Mouse (Mus musculus): ENCODE measurements around the gene Safb2. TPM values are rescaled to one million over a fixed set of nuclear protein-coding genes. Genes with fewer than 3 reads are reported as not detected.
A peak's percentile ranks its signal among the peaks of the same experiment; 100 is the strongest.

The Safb2 gene
- total and polyA plus RNA-seq, 2 experiments from 2014 or later = 24.9 to 63.4 TPM

GRCm38 (mm10) chr17:56552781-56553363 lies 31.5 kb downstream of the Safb2 start:
- Histone ChIP-seq H3K36me3 (replicated peaks; ENCODE audit: control insufficient read depth, insufficient read depth, low read length) (no peaks in the 10 kb centered on the region), H3K27me3 (ENCODE audit: control insufficient read depth, insufficient read depth, low read length) (no peaks in the 10 kb centered on the region), H3K4me1 (ENCODE audit: control insufficient read depth, insufficient read depth) (no peaks in the 10 kb centered on the region), H3K27ac (ENCODE audit: low read depth) (no peak overlapping the region), H3K9me3 (replicated peaks; ENCODE audit: control insufficient read depth, low read length) (no peaks in the 10 kb centered on the region), H3K9ac (replicated peaks; ENCODE audit: low read depth, low read length) (no peak overlapping the region), H3K4me2 (ENCODE audit: low read depth, low read length) (no peak overlapping the region), H3K4me3 (ENCODE audit: low read depth, low read length) (no peak overlapping the region)
- DNase-seq (ENCODE audit: low spot score) (peak; percentile 30), ATAC-seq (ENCODE audit: insufficient read depth, low read depth) (peak; percentile 46; the same call in 1 of the 2 replicates)
- TF ChIP-seq CTCF (IDR thresholded peaks at IDR 0.05; ENCODE audit: low read depth) (peak; percentile 99), EP300 (IDR thresholded peaks at IDR 0.05; ENCODE audit: low read depth) (no peak)
- WGBS = 51% methylated on average over 5 of the region's 5 CpGs

GRCm38 (mm10) chr17:56551841-56552581 lies 32.4 kb downstream of the Safb2 start:
- no peak for ATAC-seq (ENCODE audit: insufficient read depth, low read depth)
- no peak overlapping the region for H3K4me2 ChIP-seq (ENCODE audit: low read depth, low read length)
- no peak overlapping the region for H3K4me3 ChIP-seq (ENCODE audit: low read depth, low read length)
- no peaks in the 10 kb centered on the region for H3K9me3 ChIP-seq (replicated peaks; ENCODE audit: control insufficient read depth, low read length)
- DNase-seq (ENCODE audit: low spot score) = no peak
- H3K4me1 ChIP-seq (ENCODE audit: control insufficient read depth, insufficient read depth) = no peaks in the 10 kb centered on the region
- TF ChIP-seq EP300 (IDR thresholded peaks at IDR 0.05; ENCODE audit: low read depth) (no peak), CTCF (IDR thresholded peaks at IDR 0.05; ENCODE audit: low read depth) (no peak)
- WGBS = 82% methylated on average over 6 of the region's 6 CpGs
- no peak overlapping the region for H3K27ac ChIP-seq (ENCODE audit: low read depth)
- H3K27me3 ChIP-seq (ENCODE audit: control insufficient read depth, insufficient read depth, low read length) = no peaks in the 10 kb centered on the region
- H3K9ac ChIP-seq (replicated peaks; ENCODE audit: low read depth, low read length) = no peak overlapping the region
- no peaks in the 10 kb centered on the region for H3K36me3 ChIP-seq (replicated peaks; ENCODE audit: control insufficient read depth, insufficient read depth, low read length)

- no peak overlapping the region for H3K4me3 ChIP-seq (ENCODE audit: low read depth, low read length)
- DNase-seq (ENCODE audit: low spot score) (no peak), ATAC-seq (ENCODE audit: insufficient read depth, low read depth) (no peak)
- TF ChIP-seq CTCF (IDR thresholded peaks at IDR 0.05; ENCODE audit: low read depth) (no peak), EP300 (IDR thresholded peaks at IDR 0.05; ENCODE audit: low read depth) (no peak)
- no peaks in the 10 kb centered on the region for H3K4me1 ChIP-seq (ENCODE audit: control insufficient read depth, insufficient read depth)
- H3K36me3 ChIP-seq (replicated peaks; ENCODE audit: control insufficient read depth, insufficient read depth, low read length) = no peaks in the 10 kb centered on the region
- no peak overlapping the region for H3K27ac ChIP-seq (ENCODE audit: low read depth)
- no peaks in the 10 kb centered on the region for H3K27me3 ChIP-seq (ENCODE audit: control insufficient read depth, insufficient read depth, low read length)
- H3K9me3 ChIP-seq (replicated peaks; ENCODE audit: control insufficient read depth, low read length) = no peaks in the 10 kb centered on the region
- no peak overlapping the region for H3K4me2 ChIP-seq (ENCODE audit: low read depth, low read length)
- 69% methylated on average over 12 of the region's 12 CpGs for WGBS
- H3K9ac ChIP-seq (replicated peaks; ENCODE audit: low read depth, low read length) = no peak overlapping the region
These were observed 33.5 kb downstream of the Safb2 start for GRCm38 (mm10) chr17:56550784-56551475.

GRCm38 (mm10) chr17:56548605-56549105 lies 35.7 kb downstream of the Safb2 start:
- no peak for ATAC-seq (ENCODE audit: insufficient read depth, low read depth)
- Histone ChIP-seq H3K36me3 (replicated peaks; ENCODE audit: control insufficient read depth, insufficient read depth, low read length) (no peaks in the 10 kb centered on the region), H3K4me2 (ENCODE audit: low read depth, low read length) (no peak overlapping the region), H3K9me3 (replicated peaks; ENCODE audit: control insufficient read depth, low read length) (no peaks in the 10 kb centered on the region), H3K9ac (replicated peaks; ENCODE audit: low read depth, low read length) (no peak overlapping the region), H3K4me1 (ENCODE audit: control insufficient read depth, insufficient read depth) (no peaks in the 10 kb centered on the region), H3K4me3 (ENCODE audit: low read depth, low read length) (no peak overlapping the region), H3K27ac (ENCODE audit: low read depth) (no peak overlapping the region), H3K27me3 (ENCODE audit: control insufficient read depth, insufficient read depth, low read length) (no peaks in the 10 kb centered on the region)
- DNase-seq (ENCODE audit: low spot score) = no peak
- TF ChIP-seq EP300 (IDR thresholded peaks at IDR 0.05; ENCODE audit: low read depth) = no peak
- TF ChIP-seq CTCF (IDR thresholded peaks at IDR 0.05; ENCODE audit: low read depth) = no peak
- WGBS = 70% methylated on average over 4 of the region's 4 CpGs

- DNase-seq (ENCODE audit: low spot score) = no peak
- 74% methylated on average over 9 of the region's 9 CpGs for WGBS
- H3K36me3 ChIP-seq (replicated peaks; ENCODE audit: control insufficient read depth, insufficient read depth, low read length) = no peaks in the 10 kb centered on the region
- no peak for ATAC-seq (ENCODE audit: insufficient read depth, low read depth)
- no peak overlapping the region for H3K4me3 ChIP-seq (ENCODE audit: low read depth, low read length)
- H3K9ac ChIP-seq (replicated peaks; ENCODE audit: low read depth, low read length) = no peak overlapping the region
- H3K27ac ChIP-seq (ENCODE audit: low read depth) = no peak overlapping the region
- H3K27me3 ChIP-seq (ENCODE audit: control insufficient read depth, insufficient read depth, low read length) = no peaks in the 10 kb centered on the region
- no peaks in the 10 kb centered on the region for H3K9me3 ChIP-seq (replicated peaks; ENCODE audit: control insufficient read depth, low read length)
- TF ChIP-seq EP300 (IDR thresholded peaks at IDR 0.05; ENCODE audit: low read depth) (no peak), CTCF (IDR thresholded peaks at IDR 0.05; ENCODE audit: low read depth) (0 out of 2 replicates have a peak, but pooled peaks have one; percentile 22)
- no peaks in the 10 kb centered on the region for H3K4me1 ChIP-seq (ENCODE audit: control insufficient read depth, insufficient read depth)
- no peak overlapping the region for H3K4me2 ChIP-seq (ENCODE audit: low read depth, low read length)
These were observed 36.4 kb downstream of the Safb2 start for GRCm38 (mm10) chr17:56547846-56548604.

All from heart, postnatal 0 days (tissue).